Mouse (Mus musculus) lung, postnatal 10 days (tissue): Measurements from ENCODE around the gene C1qa.

ENCODE experiments used
- DNase-seq: peaks from one replicate; pipeline ENCODE4 v3.0.0; 2021

Gene C1qa

GRCm38 (mm10) chr4:136860022-136860421 lies 38.6 kb downstream of the C1qa start:
- no peak for DNase-seq

- no peak for DNase-seq
Observed at GRCm38 (mm10) chr4:136855081-136855480, 43.5 kb downstream of the C1qa start.

DNA sequence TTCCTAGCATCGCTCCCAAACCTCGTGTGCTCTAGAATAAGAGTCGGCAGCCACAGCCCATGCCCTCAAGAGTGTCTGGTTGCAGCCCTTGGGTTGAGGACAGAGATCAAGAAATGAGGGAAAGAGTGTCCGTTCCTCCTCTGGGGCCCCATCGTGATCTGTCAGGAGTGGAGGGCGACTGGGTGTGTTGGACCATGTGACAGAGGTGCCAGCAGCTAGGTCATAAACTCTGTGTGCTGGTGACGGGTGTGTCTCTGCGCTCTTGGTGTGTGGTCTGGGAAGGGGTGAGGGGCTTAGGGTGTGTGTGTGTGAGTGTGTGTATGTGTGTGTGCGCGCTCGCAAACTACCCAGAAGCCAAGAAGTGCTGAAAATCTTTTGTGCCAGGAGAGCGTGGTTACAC lies 45.6 kb downstream of the C1qa start:
- no peak for DNase-seq

DNA sequence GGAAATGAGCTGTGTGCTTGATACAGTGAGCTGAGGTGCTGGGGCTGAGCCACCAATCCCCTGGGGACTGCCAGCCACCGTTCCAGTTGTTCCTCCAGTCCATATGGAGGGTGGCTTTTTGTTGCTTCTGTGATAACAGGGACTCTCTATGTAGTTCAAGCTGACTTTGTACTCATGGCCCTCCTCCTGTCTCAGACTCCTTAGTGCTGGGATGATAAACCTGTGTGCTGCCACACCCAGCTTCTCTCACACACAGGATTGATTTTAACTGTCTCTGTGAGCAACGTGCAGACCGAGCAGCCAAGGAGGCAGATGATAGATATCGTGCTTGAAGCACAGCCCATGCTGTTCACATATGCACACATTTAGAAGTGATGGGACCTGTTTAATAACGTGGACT lies 46.5 kb downstream of the C1qa start:
- DNase-seq, result no peak

DNA sequence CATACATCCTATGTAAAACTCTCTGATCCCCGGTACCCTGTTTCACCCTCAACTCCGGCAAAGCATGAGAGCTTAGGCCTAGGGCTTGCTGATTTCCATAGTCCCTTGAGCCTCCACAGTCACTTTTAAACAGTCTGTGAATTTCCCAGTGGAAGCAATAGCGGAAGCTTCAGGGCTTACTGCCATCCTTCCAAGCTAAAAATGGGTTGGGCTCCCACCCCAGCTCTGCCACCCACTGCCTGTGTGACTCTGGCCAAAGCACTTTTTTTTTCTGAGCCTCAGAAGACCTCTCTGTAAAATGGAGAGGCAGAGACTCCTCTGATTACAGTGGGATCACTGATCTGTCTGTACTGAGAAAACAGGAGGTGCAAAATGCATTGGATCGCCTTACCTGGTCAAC lies 50.0 kb downstream of the C1qa start:
- DNase-seq, result no peak

- DNase-seq, result no peak
Observed at GRCm38 (mm10) chr4:136847166-136847565, 51.4 kb downstream of the C1qa start.
